Mouse (Mus musculus) kidney, adult 2 months (tissue): ENCODE measurements around the gene Tomm70a. TPM values are rescaled to one million over a fixed set of nuclear protein-coding genes. Genes with fewer than 3 reads are reported as not detected.
"Not testable (repeated sequence)": the region's sequence is repeated elsewhere in the genome, so short reads cannot be mapped to it uniquely, and the experiment has no call there.

Experiments used
- DNase-seq: peaks from one replicate; pipeline ENCODE4 v3.0.0; 2021
- H3K27ac ChIP-seq: fragments of 200-500 bp; 2 replicates; pipeline ENCODE4 v1.5.1; 2012; ENCODE audit warnings: low read depth, low read length, control low read depth, inconsistent platforms; ENCODE audit not compliant: insufficient read depth
- H3K27me3 ChIP-seq: fragments of 200-500 bp; replicated peaks from 2 replicates; pipeline ENCODE4 v1.6.1; 2012; ENCODE audit warnings: mild to moderate bottlenecking, moderate library complexity, low read length, inconsistent platforms; ENCODE audit not compliant: control insufficient read depth, insufficient read depth
- H3K36me3 ChIP-seq: fragments of 200-500 bp; 2 replicates; pipeline ENCODE4 v1.6.1; 2012; ENCODE audit warnings: mild to moderate bottlenecking, moderate library complexity, low read length, inconsistent platforms; ENCODE audit not compliant: control insufficient read depth, insufficient read depth
- H3K4me1 ChIP-seq: fragments of 200-500 bp; 2 replicates; pipeline ENCODE4 v1.6.1; 2011; ENCODE audit warnings: low read length; ENCODE audit not compliant: control insufficient read depth, insufficient read depth
- H3K4me3 ChIP-seq: fragments of 200-500 bp; 2 replicates; pipeline ENCODE4 v1.5.1; 2011; ENCODE audit warnings: mild to moderate bottlenecking, low read depth, low read length, control low read depth; ENCODE audit not compliant: insufficient read depth
- CTCF ChIP-seq: fragments of 200-500 bp; conservative IDR thresholded peaks from 2 replicates; pipeline ENCODE4 v1.5.1; 2011; ENCODE audit warnings: low read depth, mild to moderate bottlenecking, control low read depth, low read length, moderate library complexity, mixed read lengths; ENCODE audit not compliant: insufficient read depth, insufficient read length
- POLR2A ChIP-seq: fragments of 200-500 bp; IDR thresholded peaks from one replicate; pipeline ENCODE4 v1.6.1; 2011; ENCODE audit warnings: low read depth, low read length, control low read depth
- WGBS: fragments of 180-500 bp; shearing (Covaris S2); methylation state at CpG from one replicate; pipeline ENCODE4 v1.1.7; 2018; 5-methylcytosine and 5-hydroxymethylcytosine counted together
- polyA plus RNA-seq: library from polyadenylated mRNA; depleted of rRNA; stranded (reverse); fragments of >200 nt; gene quantifications from 2 replicates; pipeline ENCODE4 v1.2.3, GENCODE M21; 2012

Gene Tomm70a
- polyA plus RNA-seq, 1 experiment: 12.5 TPM

GRCm38 (mm10) chr16:57171570-57171969, 50.1 kb downstream of the Tomm70a start:
- WGBS: 58% methylated on average over 6 of the region's 6 CpGs
- TF ChIP-seq POLR2A (no peak), CTCF (no peak)

DNA sequence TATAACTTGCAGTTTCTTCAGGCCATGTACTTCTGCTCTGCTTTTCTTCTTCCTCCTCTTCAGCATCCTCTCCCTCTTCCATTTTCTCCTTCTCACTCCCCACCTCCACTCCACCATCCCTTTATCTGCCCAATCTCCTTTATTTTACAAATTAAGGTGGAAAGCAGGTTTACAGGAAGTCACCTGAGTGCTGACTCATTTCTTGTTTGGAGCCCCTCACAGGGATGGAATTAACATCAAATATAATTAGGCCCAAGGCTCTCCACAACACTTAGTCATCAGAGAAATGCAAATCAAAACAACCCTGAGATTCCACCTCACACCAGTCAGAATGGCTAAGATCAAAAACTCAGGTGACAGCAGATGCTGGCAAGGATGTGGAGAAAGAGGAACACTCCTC, 53.0 kb downstream of the Tomm70a start:
- not testable (repeated sequence) for H3K4me1 ChIP-seq, DNase-seq, H3K36me3 ChIP-seq, H3K27me3 ChIP-seq, H3K27ac ChIP-seq, H3K4me3 ChIP-seq

More at GRCm38 (mm10) chr16:57171570-57171969, 50.1 kb downstream of the Tomm70a start:
- Histone ChIP-seq H3K27ac (no peak overlapping the region), H3K4me3 (no peak overlapping the region), H3K27me3 (no peaks in the 10 kb centered on the region), H3K36me3 (no peaks in the 10 kb centered on the region), H3K4me1 (peaks cover 3% of the 10 kb centered on the region)
- DNase-seq: no peak

GRCm38 (mm10) chr16:57175751-57176150, 54.2 kb downstream of the Tomm70a start:
- H3K36me3 ChIP-seq: no peaks in the 10 kb centered on the region; the same call in 1 of the 2 replicates
- no peak for TF ChIP-seq POLR2A
- TF ChIP-seq CTCF: no peak
- 75% methylated on average over 2 of the region's 2 CpGs for WGBS
- no peak for DNase-seq
- H3K27me3 ChIP-seq: no peaks in the 10 kb centered on the region
- no peak overlapping the region for H3K27ac ChIP-seq
- no peak overlapping the region for H3K4me3 ChIP-seq
- no peaks in the 10 kb centered on the region; the same call in 1 of the 2 replicates for H3K4me1 ChIP-seq

GRCm38 (mm10) chr16:57176276-57176675, 54.8 kb downstream of the Tomm70a start:
- no peaks in the 10 kb centered on the region; the same call in 1 of the 2 replicates for H3K36me3 ChIP-seq

GRCm38 (mm10) chr16:57177254-57177653, 55.8 kb downstream of the Tomm70a start:
- H3K4me3 ChIP-seq: no peak overlapping the region
- H3K27ac ChIP-seq: no peak overlapping the region
- WGBS: 72% methylated on average over 2 of the region's 2 CpGs
- peak; percentile 66 for DNase-seq
- peaks cover under 1% of the 10 kb centered on the region for H3K36me3 ChIP-seq
- H3K4me1 ChIP-seq: no peaks in the 10 kb centered on the region
- H3K27me3 ChIP-seq: no peaks in the 10 kb centered on the region
- TF ChIP-seq CTCF (peak; percentile 75), POLR2A (no peak)

More at GRCm38 (mm10) chr16:57176276-57176675, 54.8 kb downstream of the Tomm70a start:
- Histone ChIP-seq H3K4me1 (no peaks in the 10 kb centered on the region), H3K27ac (no peak overlapping the region), H3K4me3 (no peak overlapping the region), H3K27me3 (no peaks in the 10 kb centered on the region)
- DNase-seq: no peak
- 87% methylated on average over 7 of the region's 7 CpGs for WGBS
- TF ChIP-seq POLR2A (no peak), CTCF (no peak)

DNA sequence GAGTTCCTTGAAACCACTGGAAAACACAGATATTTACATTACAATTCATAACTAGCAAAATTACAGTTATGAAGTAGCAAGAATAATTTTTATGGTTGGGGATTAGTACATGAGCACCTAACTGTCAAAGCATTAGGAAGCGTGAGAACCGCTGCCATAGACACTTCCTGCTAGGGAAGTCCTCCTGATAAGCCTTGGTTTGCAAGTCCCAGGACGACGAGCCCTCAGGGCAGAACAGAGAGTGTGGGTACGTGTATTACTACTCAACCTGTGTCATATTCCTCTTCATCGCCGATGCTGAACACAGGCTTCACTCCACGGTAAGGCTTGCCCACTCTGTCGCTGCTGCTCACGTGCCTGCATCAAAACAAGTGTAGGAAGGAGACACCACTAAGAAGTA, 56.2 kb downstream of the Tomm70a start:
- peaks cover 4% of the 10 kb centered on the region for H3K36me3 ChIP-seq

DNA sequence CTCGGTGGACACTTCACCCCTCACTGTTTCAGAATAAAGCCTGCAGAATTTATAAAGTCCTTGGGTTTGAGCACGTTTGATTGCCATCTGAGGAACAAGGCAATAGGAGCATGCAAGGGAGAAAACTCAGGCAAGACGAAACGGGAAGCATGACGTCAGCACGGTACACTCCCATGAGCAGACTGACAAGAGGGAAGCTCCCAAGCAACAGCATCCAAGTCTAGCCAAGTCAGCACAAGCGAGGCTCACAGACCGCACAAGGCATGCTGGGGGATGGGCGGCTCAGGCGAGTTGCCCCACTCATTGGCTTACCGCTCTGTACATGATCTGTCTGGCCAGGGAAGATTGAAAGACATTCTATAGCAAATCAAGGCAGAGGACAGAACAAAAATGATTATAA, 59.7 kb downstream of the Tomm70a start:
- H3K36me3 ChIP-seq: peaks cover 5% of the 10 kb centered on the region
- H3K4me3 ChIP-seq: no peak overlapping the region
- no peak overlapping the region for H3K27ac ChIP-seq
- peak; percentile 14 for DNase-seq
- no peaks in the 10 kb centered on the region for H3K4me1 ChIP-seq
- H3K27me3 ChIP-seq: no peaks in the 10 kb centered on the region
- 82% methylated on average over 11 of the region's 11 CpGs for WGBS
- no peak for TF ChIP-seq CTCF
- TF ChIP-seq POLR2A: no peak

More for the DNA sequence above, 56.2 kb downstream of the Tomm70a start:
- Histone ChIP-seq H3K4me3 (no peak overlapping the region), H3K27me3 (no peaks in the 10 kb centered on the region), H3K27ac (no peak overlapping the region), H3K4me1 (no peaks in the 10 kb centered on the region)
- 87% methylated on average over 10 of the region's 10 CpGs for WGBS
- no peak for DNase-seq
- TF ChIP-seq CTCF (no peak), POLR2A (no peak)

DNA sequence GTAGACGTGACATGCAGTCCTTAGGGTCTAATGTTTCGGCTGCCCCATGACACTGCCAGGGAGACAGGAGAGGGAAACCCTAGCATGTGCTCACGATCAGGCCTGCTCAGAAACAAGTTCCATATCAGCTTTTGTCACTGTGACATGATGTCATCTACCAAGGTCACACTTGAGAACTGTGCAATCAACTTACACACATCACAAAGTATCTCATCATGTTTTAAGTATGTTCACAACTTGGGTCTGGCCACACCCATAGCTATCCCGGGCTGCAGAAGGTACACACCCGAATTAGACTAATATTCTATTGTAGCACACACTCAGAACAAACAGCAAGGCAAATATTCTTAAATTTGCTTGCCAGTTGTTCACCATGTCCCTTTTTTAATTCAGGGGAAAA, 60.5 kb downstream of the Tomm70a start:
- no peak overlapping the region for H3K4me3 ChIP-seq
- peaks cover 5% of the 10 kb centered on the region for H3K36me3 ChIP-seq
- H3K4me1 ChIP-seq: no peaks in the 10 kb centered on the region
- DNase-seq: no peak
- no peak overlapping the region for H3K27ac ChIP-seq
- no peaks in the 10 kb centered on the region for H3K27me3 ChIP-seq
- WGBS: 83% methylated on average over 5 of the region's 5 CpGs
- TF ChIP-seq POLR2A: no peak
- no peak for TF ChIP-seq CTCF
